Comparison of ENCODE assay signal across 8 mouse cellular contexts in genomic region chr5:138155443-138155976, GRCm38 (mm10). TPM values are rescaled to one million over a fixed set of nuclear protein-coding genes. Genes with fewer than 3 reads are reported as not detected.
DNase-seq lines count a peak whose midpoint lies in the region; ATAC-seq and TF ChIP-seq lines count a peak whose summit lies in the region.

Zfp113 (minus strand) TSS chr5:138155744.

- peak; percentile 95 for TF ChIP-seq CTCF in kidney, postnatal 0 days (IDR thresholded peaks at IDR 0.05; ENCODE audit: low read depth)

- H3K4me2 ChIP-seq in heart, embryonic 12.5 days = peak within 1 kb of the TSS; percentile 74
- peak within 1 kb of the TSS; percentile 70 for H3K4me2 ChIP-seq in kidney, postnatal 0 days (ENCODE audit: low read length)
- peak within 1 kb of the TSS; percentile 90 for H3K4me2 ChIP-seq in liver, embryonic 11.5 days
- H3K4me2 ChIP-seq in stomach, embryonic 14.5 days (replicated peaks; ENCODE audit: low read depth, low read length) = peak within 1 kb of the TSS; percentile 67

- H3K27ac ChIP-seq in heart, embryonic 12.5 days (ENCODE audit: poor library complexity, severe bottlenecking) = peak within 1 kb of the TSS; percentile 80
- peak within 1 kb of the TSS; percentile 96 for H3K27ac ChIP-seq in kidney, postnatal 0 days
- peak within 1 kb of the TSS; percentile 65 for H3K27ac ChIP-seq in liver, embryonic 11.5 days (ENCODE audit: low read depth, low read length)
- H3K27ac ChIP-seq in stomach, embryonic 14.5 days (ENCODE audit: low read length) = peak within 1 kb of the TSS; percentile 91

- H3K4me3 ChIP-seq in heart, embryonic 12.5 days = peak within 1 kb of the TSS; percentile 76
- peak within 1 kb of the TSS; percentile 81 for H3K4me3 ChIP-seq in kidney, postnatal 0 days (replicated peaks; ENCODE audit: low read depth, low read length)
- peak within 1 kb of the TSS; percentile 85 for H3K4me3 ChIP-seq in liver, embryonic 11.5 days (ENCODE audit: low read depth, low read length)
- H3K4me3 ChIP-seq in stomach, embryonic 14.5 days (ENCODE audit: low read depth, low read length) = peak within 1 kb of the TSS; percentile 79

- no peaks in the 10 kb centered on the region for H3K27me3 ChIP-seq in heart, embryonic 12.5 days (replicated peaks)
- no peaks in the 10 kb centered on the region for H3K27me3 ChIP-seq in kidney, postnatal 0 days (ENCODE audit: insufficient read depth, low read length)
- H3K27me3 ChIP-seq in liver, embryonic 11.5 days (replicated peaks; ENCODE audit: control insufficient read depth, insufficient read depth, low read length) = no peaks in the 10 kb centered on the region
- no peaks in the 10 kb centered on the region for H3K27me3 ChIP-seq in stomach, embryonic 14.5 days (ENCODE audit: control insufficient read depth, insufficient read depth, low read length)

- peak; percentile 95 for ATAC-seq in erythroid progenitor cell, adult 5-6 weeks (replicated peaks; ENCODE audit: low FRiP score, poor library complexity, severe bottlenecking)
- ATAC-seq in heart, embryonic 12.5 days (ENCODE audit: insufficient number of reproducible peaks, low FRiP score) = peak; percentile 96
- peak; percentile 97 for ATAC-seq in kidney, postnatal 0 days (replicated peaks; ENCODE audit: low FRiP score, low read depth)
- peak; percentile 97 for ATAC-seq in liver, embryonic 11.5 days (replicated peaks; ENCODE audit: low FRiP score)
- ATAC-seq in stomach, embryonic 14.5 days (ENCODE audit: insufficient number of reproducible peaks, insufficient read depth, low FRiP score, low read depth) = peak; percentile 96

- no peaks in the 10 kb centered on the region for H3K9me3 ChIP-seq in heart, embryonic 12.5 days (replicated peaks)
- no peaks in the 10 kb centered on the region for H3K9me3 ChIP-seq in kidney, postnatal 0 days (replicated peaks; ENCODE audit: low read length)
- no peaks in the 10 kb centered on the region for H3K9me3 ChIP-seq in liver, embryonic 11.5 days (ENCODE audit: control insufficient read depth, low read length)
- H3K9me3 ChIP-seq in stomach, embryonic 14.5 days (ENCODE audit: control insufficient read depth, low read depth, low read length) = no peaks in the 10 kb centered on the region

- DNase-seq in CD4-positive, CD25-positive, alpha-beta regulatory T cell, adult 2 months (ENCODE audit: low read depth, low spot score) = peak; percentile 94
- DNase-seq in brain, embryonic 18.5 days (ENCODE audit: low read depth, low spot score) = peak; percentile 95
- DNase-seq in kidney, postnatal 0 days (ENCODE audit: low spot score) = peak; percentile 98
- peak; percentile 87 for DNase-seq in liver, embryonic 11.5 days (ENCODE audit: low spot score)
- peak; percentile 93 for DNase-seq in naive thymus-derived CD4-positive, alpha-beta T cell, adult 2 months (ENCODE audit: low read depth)

- H3K9ac ChIP-seq in heart, embryonic 12.5 days = peak within 1 kb of the TSS; percentile 91
- H3K9ac ChIP-seq in kidney, postnatal 0 days (ENCODE audit: low read depth, low read length) = peak within 1 kb of the TSS; percentile 88
- peak within 1 kb of the TSS; percentile 91 for H3K9ac ChIP-seq in liver, embryonic 11.5 days (ENCODE audit: low read depth, low read length)
- H3K9ac ChIP-seq in stomach, embryonic 14.5 days (replicated peaks; ENCODE audit: low read depth, low read length) = peak within 1 kb of the TSS; percentile 82

- peaks cover 25% of the 10 kb centered on the region for H3K36me3 ChIP-seq in heart, embryonic 12.5 days
- peaks cover 11% of the 10 kb centered on the region for H3K36me3 ChIP-seq in kidney, postnatal 0 days (ENCODE audit: insufficient read depth, low read length)
- peaks cover 9% of the 10 kb centered on the region; the same call in 1 of the 2 replicates for H3K36me3 ChIP-seq in liver, embryonic 11.5 days (ENCODE audit: control insufficient read depth, insufficient read depth, low read length)
- peaks cover 15% of the 10 kb centered on the region for H3K36me3 ChIP-seq in stomach, embryonic 14.5 days (ENCODE audit: control insufficient read depth, insufficient read depth, low read length)

- WGBS in heart, embryonic 12.5 days = under 1% methylated on average over 31 of the region's 31 CpGs
- under 1% methylated on average over 31 of the region's 31 CpGs for WGBS in kidney, postnatal 0 days
- under 1% methylated on average over 31 of the region's 31 CpGs for WGBS in liver, embryonic 11.5 days
- under 1% methylated on average over 31 of the region's 31 CpGs for WGBS in stomach, embryonic 14.5 days

- peaks cover 8% of the 10 kb centered on the region; the same call in 1 of the 2 replicates for H3K4me1 ChIP-seq in heart, embryonic 12.5 days (replicated peaks)
- no peaks in the 10 kb centered on the region for H3K4me1 ChIP-seq in kidney, postnatal 0 days (replicated peaks; ENCODE audit: insufficient read depth, low read length)
- 0 out of 2 replicates have a peak, but pooled peaks cover 3% of the 10 kb centered on the region for H3K4me1 ChIP-seq in liver, embryonic 11.5 days (replicated peaks; ENCODE audit: control insufficient read depth, insufficient read depth, low read length)
- no peaks in the 10 kb centered on the region; the same call in 1 of the 2 replicates for H3K4me1 ChIP-seq in stomach, embryonic 14.5 days (ENCODE audit: control insufficient read depth, insufficient read depth, low read length)

RNA-seq across cellular contexts. Expression of gene Zfp113, which starts in this region (rescaled TPM):
- total RNA-seq in erythroid progenitor cell, adult 5-6 weeks (2015; ENCODE audit: low replicate concordance) = 3.4 and 8.6 TPM in 2 replicates
- total RNA-seq in erythroid progenitor cell, adult 5-6 weeks (2017; ENCODE audit: low replicate concordance) = 2.0 and 4.1 TPM in 2 replicates
- polyA plus RNA-seq in heart, embryonic 12.5 days (2016; fragmentation: Nextera tagmentation; extraction: Ambion mirVana) = 9.9 and 10.0 TPM in 2 replicates
- polyA plus RNA-seq in kidney, postnatal 0 days (2015; fragmentation: Nextera tagmentation; extraction: Ambion mirVana) = 13.2 and 16.8 TPM in 2 replicates
- polyA plus RNA-seq in liver, embryonic 11.5 days (2014; fragmentation: Nextera tagmentation; extraction: Ambion mirVana) = 8.0 and 9.0 TPM in 2 replicates
- 18.0 and 18.2 TPM in 2 replicates for polyA plus RNA-seq in stomach, embryonic 14.5 days (2014; fragmentation: Nextera tagmentation; extraction: Ambion mirVana)

Comparison
In these comparisons a context has a peak if more than half of its experiments do, and no peak if none do; other contexts are left out.
1. Peak in every context shown above with its lines: DNase-seq, ATAC-seq, H3K4me3 ChIP-seq and H3K27ac ChIP-seq.